Mouse (Mus musculus) forebrain, embryonic 15.5 days (tissue): ENCODE results near the gene Acads. TPM values are rescaled to one million over a fixed set of nuclear protein-coding genes. Genes with fewer than 3 reads are reported as not detected.
A peak's percentile ranks its signal among the peaks of the same experiment; 100 is the strongest.
"Not testable (repeated sequence)": the region's sequence is repeated elsewhere in the genome, so short reads cannot be mapped to it uniquely, and the experiment has no call there.

Experiments used
- ATAC-seq: fragments of 200-750 bp; cut with Nextera tagmentation; replicated peaks from 2 replicates; pipeline ENCODE4 v1.8.0; 2017; ENCODE audit warnings: mild to moderate bottlenecking, moderate TSS enrichment, moderate library complexity
- H3K27ac ChIP-seq: fragments of 300-500 bp; sonication (generic); replicated peaks from 2 replicates; pipeline ENCODE4 v1.5.1; 2015; ENCODE audit warnings: mild to moderate bottlenecking, inconsistent platforms
- H3K27me3 ChIP-seq: fragments of 300-500 bp; sonication (generic); 2 replicates; pipeline ENCODE4 v1.6.1; 2015; ENCODE audit warnings: inconsistent platforms
- H3K36me3 ChIP-seq: fragments of 300-500 bp; sonication (generic); 2 replicates; pipeline ENCODE4 v1.6.1; 2015; ENCODE audit warnings: mild to moderate bottlenecking, inconsistent platforms
- H3K4me1 ChIP-seq: fragments of 300-500 bp; sonication (generic); 2 replicates; pipeline ENCODE4 v1.6.1; 2015; ENCODE audit warnings: inconsistent platforms
- H3K4me2 ChIP-seq: fragments of 300-500 bp; sonication (generic); replicated peaks from 2 replicates; pipeline ENCODE4 v1.6.1; 2015; ENCODE audit warnings: mild to moderate bottlenecking, inconsistent platforms
- H3K4me3 ChIP-seq: fragments of 300-500 bp; sonication (generic); 2 replicates; pipeline ENCODE4 v1.5.1; 2015; ENCODE audit warnings: mild to moderate bottlenecking, inconsistent platforms
- H3K9ac ChIP-seq: fragments of 300-500 bp; sonication (generic); replicated peaks from 2 replicates; pipeline ENCODE4 v1.6.1; 2015; ENCODE audit warnings: mild to moderate bottlenecking, inconsistent platforms
- H3K9me3 ChIP-seq: fragments of 300-500 bp; sonication (generic); 2 replicates; pipeline ENCODE4 v1.6.1; 2016; ENCODE audit warnings: inconsistent platforms
- WGBS: fragments of 180-500 bp; shearing (Covaris S2); methylation state at CpG from one replicate; pipeline ENCODE4 v1.1.7; 2015; ENCODE audit warnings: mixed read lengths; 5-methylcytosine and 5-hydroxymethylcytosine counted together
- polyA plus RNA-seq: library from polyadenylated mRNA; unstranded; fragments of >200 nt; fragmentation: Nextera tagmentation; extraction: Ambion mirVana; gene quantifications from 2 replicates; pipeline ENCODE4 v1.2.1, GENCODE M21; 2015

The Acads gene
- 22.3 and 24.1 TPM in 2 replicates for polyA plus RNA-seq

- ATAC-seq: peak; percentile 84
Measured at GRCm38 (mm10) chr5:115118961-115119570, at the start of gene Acads. Gene Acads, minus strand, starts transcription at chr5:115119346.

GRCm38 (mm10) chr5:115167396-115167795 is 48.2 kb upstream of the Acads start:
- no peaks in the 10 kb centered on the region for H3K4me1 ChIP-seq
- no peak overlapping the region for H3K27ac ChIP-seq
- no peaks in the 10 kb centered on the region for H3K9me3 ChIP-seq
- no peaks in the 10 kb centered on the region for H3K36me3 ChIP-seq
- WGBS: 81% methylated on average over 6 of the region's 6 CpGs
- no peak overlapping the region for H3K4me2 ChIP-seq
- no peak overlapping the region for H3K4me3 ChIP-seq
- no peaks in the 10 kb centered on the region for H3K27me3 ChIP-seq
- H3K9ac ChIP-seq: no peak overlapping the region
- no peak for ATAC-seq

More at GRCm38 (mm10) chr5:115118961-115119570, at the start of gene Acads:
- peak within 1 kb of the TSS; percentile 85 for H3K4me2 ChIP-seq
- WGBS: under 1% methylated on average over 39 of the region's 39 CpGs
- H3K27ac ChIP-seq: 0 out of 2 replicates have a peak within 1 kb of the TSS, but pooled peaks have one; percentile 29
- H3K9me3 ChIP-seq: no peaks in the 10 kb centered on the region
- H3K4me1 ChIP-seq: peaks cover 10% of the 10 kb centered on the region
- peaks cover 6% of the 10 kb centered on the region for H3K36me3 ChIP-seq
- peak within 1 kb of the TSS; percentile 69 for H3K4me3 ChIP-seq
- no peaks in the 10 kb centered on the region for H3K27me3 ChIP-seq
- H3K9ac ChIP-seq: peak within 1 kb of the TSS; percentile 70

- Histone ChIP-seq H3K4me3 (no peak overlapping the region), H3K4me1 (no peaks in the 10 kb centered on the region), H3K27ac (no peak overlapping the region), H3K9ac (no peak overlapping the region), H3K4me2 (no peak overlapping the region), H3K27me3 (no peaks in the 10 kb centered on the region), H3K9me3 (no peaks in the 10 kb centered on the region), H3K36me3 (no peaks in the 10 kb centered on the region)
- no peak for ATAC-seq
- WGBS: 89% methylated on average over 7 of the region's 7 CpGs
Measured at GRCm38 (mm10) chr5:115166815-115167194, 47.7 kb upstream of the Acads start.

GRCm38 (mm10) chr5:115165895-115166814 is 47.0 kb upstream of the Acads start:
- WGBS: 45% methylated on average over 11 of the region's 11 CpGs
- Histone ChIP-seq H3K9me3 (no peaks in the 10 kb centered on the region), H3K36me3 (no peaks in the 10 kb centered on the region), H3K27ac (no peak overlapping the region), H3K4me1 (no peaks in the 10 kb centered on the region), H3K9ac (no peak overlapping the region), H3K4me2 (no peak overlapping the region), H3K27me3 (no peaks in the 10 kb centered on the region), H3K4me3 (no peak overlapping the region)
- ATAC-seq: no peak

- no peak overlapping the region for H3K4me3 ChIP-seq
- ATAC-seq: no peak
- H3K27me3 ChIP-seq: no peaks in the 10 kb centered on the region
- no peak overlapping the region for H3K4me2 ChIP-seq
- no peaks in the 10 kb centered on the region for H3K4me1 ChIP-seq
- no peak overlapping the region for H3K27ac ChIP-seq
- 61% methylated on average over 9 of the region's 9 CpGs for WGBS
- H3K9ac ChIP-seq: no peak overlapping the region
- H3K36me3 ChIP-seq: no peaks in the 10 kb centered on the region
- no peaks in the 10 kb centered on the region for H3K9me3 ChIP-seq
Measured at GRCm38 (mm10) chr5:115165351-115165750, 46.2 kb upstream of the Acads start.

GRCm38 (mm10) chr5:115164446-115164845 is 45.3 kb upstream of the Acads start:
- H3K4me3 ChIP-seq, H3K27ac ChIP-seq, H3K9me3 ChIP-seq, H3K27me3 ChIP-seq, H3K36me3 ChIP-seq, H3K4me2 ChIP-seq, ATAC-seq, H3K9ac ChIP-seq, H3K4me1 ChIP-seq: not testable (repeated sequence)
- WGBS: 79% methylated on average over 4 of the region's 4 CpGs

GRCm38 (mm10) chr5:115163563-115163962 is 44.4 kb upstream of the Acads start:
- no peaks in the 10 kb centered on the region for H3K36me3 ChIP-seq
- no peaks in the 10 kb centered on the region for H3K9me3 ChIP-seq
- no peak overlapping the region for H3K4me2 ChIP-seq
- H3K4me3 ChIP-seq: no peak overlapping the region
- 43% methylated on average over 8 of the region's 8 CpGs for WGBS
- no peaks in the 10 kb centered on the region for H3K27me3 ChIP-seq
- ATAC-seq: no peak
- peaks cover 5% of the 10 kb centered on the region; the same call in 1 of the 2 replicates for H3K4me1 ChIP-seq
- no peak overlapping the region for H3K9ac ChIP-seq
- H3K27ac ChIP-seq: no peak overlapping the region

- ATAC-seq, H3K36me3 ChIP-seq, H3K4me2 ChIP-seq, H3K27me3 ChIP-seq, H3K9ac ChIP-seq, H3K27ac ChIP-seq, H3K9me3 ChIP-seq, H3K4me3 ChIP-seq: not testable (repeated sequence)
- peaks cover 12% of the 10 kb centered on the region for H3K4me1 ChIP-seq
- WGBS: 54% methylated on average over 1 of the region's 1 CpGs
Measured at GRCm38 (mm10) chr5:115161940-115162279, 42.8 kb upstream of the Acads start.

- H3K9me3 ChIP-seq: no peaks in the 10 kb centered on the region
- H3K4me3 ChIP-seq: no peak overlapping the region
- no peak overlapping the region for H3K9ac ChIP-seq
- H3K4me2 ChIP-seq: no peak overlapping the region
- 47% methylated on average over 13 of the region's 13 CpGs for WGBS
- no peaks in the 10 kb centered on the region for H3K36me3 ChIP-seq
- no peaks in the 10 kb centered on the region for H3K27me3 ChIP-seq
- H3K27ac ChIP-seq: no peak overlapping the region
- ATAC-seq: no peak
- peaks cover 18% of the 10 kb centered on the region for H3K4me1 ChIP-seq
Measured at GRCm38 (mm10) chr5:115161064-115161939, 42.2 kb upstream of the Acads start.

- Histone ChIP-seq H3K36me3 (no peaks in the 10 kb centered on the region), H3K27me3 (no peaks in the 10 kb centered on the region), H3K9me3 (no peaks in the 10 kb centered on the region), H3K4me2 (no peak overlapping the region), H3K4me3 (no peak overlapping the region), H3K27ac (no peak overlapping the region), H3K4me1 (peaks cover 25% of the 10 kb centered on the region), H3K9ac (no peak overlapping the region)
- ATAC-seq: no peak
- 79% methylated on average over 6 of the region's 6 CpGs for WGBS
Measured at GRCm38 (mm10) chr5:115160655-115161054, 41.5 kb upstream of the Acads start.

GRCm38 (mm10) chr5:115159165-115159564 is 40.0 kb upstream of the Acads start:
- WGBS: 28% methylated on average over 12 of the region's 12 CpGs
- H3K27me3 ChIP-seq: no peaks in the 10 kb centered on the region

More at GRCm38 (mm10) chr5:115159165-115159564, 40.0 kb upstream of the Acads start:
- Histone ChIP-seq H3K4me1 (peaks cover 39% of the 10 kb centered on the region), H3K9me3 (no peaks in the 10 kb centered on the region), H3K27ac (peak overlapping the region; percentile 97), H3K9ac (peak overlapping the region; percentile 93), H3K4me2 (peak overlapping the region; percentile 93), H3K4me3 (peak overlapping the region; percentile 83), H3K36me3 (no peaks in the 10 kb centered on the region)
- ATAC-seq: no peak
